Mouse (Mus musculus) intestine, postnatal 0 days (tissue): ENCODE results near the gene Majin. TPM values are rescaled to one million over a fixed set of nuclear protein-coding genes. Genes with fewer than 3 reads are reported as not detected.

ENCODE experiments used
- ATAC-seq: fragments of 200-750 bp; cut with Nextera tagmentation; 2 replicates; pipeline ENCODE4 v1.8.0; 2017; ENCODE audit warnings: mild to moderate bottlenecking, moderate TSS enrichment, moderate library complexity
- H3K27ac ChIP-seq: fragments of 300-500 bp; sonication (generic); 2 replicates; pipeline ENCODE4 v1.5.1; 2014; ENCODE audit warnings: mild to moderate bottlenecking, low read depth, low read length, moderate library complexity
- H3K27me3 ChIP-seq: fragments of 300-500 bp; sonication (generic); replicated peaks from 2 replicates; pipeline ENCODE4 v1.6.1; 2014; ENCODE audit warnings: low read length, mixed read lengths; ENCODE audit not compliant: control insufficient read depth, insufficient read depth
- H3K36me3 ChIP-seq: fragments of 300-500 bp; sonication (generic); 2 replicates; pipeline ENCODE4 v1.6.1; 2014; ENCODE audit warnings: mild to moderate bottlenecking, moderate library complexity; ENCODE audit not compliant: control insufficient read depth, insufficient read depth
- H3K4me1 ChIP-seq: fragments of 300-500 bp; sonication (generic); replicated peaks from 2 replicates; pipeline ENCODE4 v1.6.1; 2014; ENCODE audit warnings: antibody characterized with exemption, low read length, mixed read lengths; ENCODE audit not compliant: control insufficient read depth, insufficient read depth
- H3K4me2 ChIP-seq: fragments of 300-500 bp; sonication (generic); replicated peaks from 2 replicates; pipeline ENCODE4 v1.6.1; 2014; ENCODE audit warnings: low read depth, mild to moderate bottlenecking, moderate library complexity
- H3K4me3 ChIP-seq: fragments of 300-500 bp; sonication (generic); 2 replicates; pipeline ENCODE4 v1.5.1; 2014; ENCODE audit warnings: low read depth, low read length
- H3K9ac ChIP-seq: fragments of 300-500 bp; sonication (generic); 2 replicates; pipeline ENCODE4 v1.6.1; 2014; ENCODE audit warnings: mild to moderate bottlenecking, low read depth, low read length
- H3K9me3 ChIP-seq: fragments of 300-500 bp; sonication (generic); 2 replicates; pipeline ENCODE4 v1.6.1; 2016; ENCODE audit warnings: mixed run types; ENCODE audit not compliant: control insufficient read depth
- CTCF ChIP-seq: sonication (generic); IDR thresholded peaks from 2 replicates; pipeline ENCODE4 v1.5.1; 2016; ENCODE audit warnings: low read depth, mild to moderate bottlenecking, control low read depth, antibody characterized with exemption, moderate library complexity
- WGBS: fragments of 180-500 bp; shearing (Covaris S2); extraction: QIAGEN DNeasy Blood & Tissue Kit; methylation state at CpG from one replicate; pipeline ENCODE4 v1.1.7; 2014; 5-methylcytosine and 5-hydroxymethylcytosine counted together
- polyA plus RNA-seq: library from polyadenylated mRNA; unstranded; fragments of >200 nt; fragmentation: Nextera tagmentation; extraction: Ambion mirVana; gene quantifications from 2 replicates; pipeline ENCODE4 v1.2.1, GENCODE M21; 2015

The Majin gene
- polyA plus RNA-seq, 1 experiment from 2014 or later: not detected

DNA sequence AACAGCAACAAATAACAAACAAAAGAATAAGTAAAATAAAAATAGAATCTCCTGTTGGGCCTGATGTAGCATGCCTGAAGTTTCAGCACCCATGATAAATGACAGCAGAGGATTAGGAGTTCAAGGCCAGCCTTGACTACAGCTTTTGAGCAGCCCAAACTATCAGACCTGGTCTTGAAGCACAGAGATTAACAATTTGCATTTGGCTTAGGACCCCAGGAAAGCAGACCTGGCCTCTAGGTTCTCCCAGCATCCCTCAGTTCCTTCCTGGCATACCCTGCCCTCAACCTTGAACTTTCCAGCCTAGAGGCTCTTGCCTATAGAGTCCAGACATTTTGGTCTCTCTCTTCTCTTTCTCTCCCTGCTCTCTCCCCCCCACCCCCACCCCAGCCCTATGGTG lies 54.6 kb downstream of the Majin start:
- TF ChIP-seq CTCF: no peak
- no peak overlapping the region for H3K4me3 ChIP-seq
- H3K27me3 ChIP-seq: no peaks in the 10 kb centered on the region
- no peak for ATAC-seq
- H3K27ac ChIP-seq: no peak overlapping the region
- no peak overlapping the region for H3K9ac ChIP-seq
- no peaks in the 10 kb centered on the region for H3K9me3 ChIP-seq
- H3K36me3 ChIP-seq: no peaks in the 10 kb centered on the region; the same call in 1 of the 2 replicates
- peaks cover 10% of the 10 kb centered on the region; the same call in 1 of the 2 replicates for H3K4me1 ChIP-seq
- no peak overlapping the region for H3K4me2 ChIP-seq

DNA sequence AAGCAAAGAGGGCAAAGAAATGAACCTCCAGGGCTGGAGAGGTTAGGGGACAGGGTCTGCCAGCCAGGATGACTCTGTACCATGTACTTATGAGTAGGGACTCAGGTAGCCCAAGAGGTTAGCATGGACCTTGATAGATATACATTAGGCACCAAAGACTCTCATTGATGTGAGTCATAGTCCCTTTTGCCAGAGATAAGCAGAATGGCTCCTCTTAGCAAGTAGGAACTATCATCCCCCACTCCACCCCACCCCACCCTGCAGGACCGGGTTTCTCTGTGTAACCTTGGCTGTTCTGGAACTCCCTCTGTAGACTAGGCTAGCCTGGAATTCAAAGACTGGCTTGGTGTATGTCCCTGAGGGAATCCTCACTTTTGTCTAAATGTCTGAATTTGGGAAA lies 55.9 kb downstream of the Majin start:
- Histone ChIP-seq H3K9ac (no peak overlapping the region), H3K27ac (no peak overlapping the region; the same call in 1 of the 2 replicates), H3K4me3 (no peak overlapping the region), H3K9me3 (no peaks in the 10 kb centered on the region), H3K4me2 (no peak overlapping the region), H3K36me3 (peaks cover 9% of the 10 kb centered on the region; the same call in 1 of the 2 replicates), H3K27me3 (no peaks in the 10 kb centered on the region), H3K4me1 (peaks cover 3% of the 10 kb centered on the region; the same call in 1 of the 2 replicates)
- whole genome bisulfite sequencing: 41% methylated on average over 1 of the region's 1 CpGs
- no peak for ATAC-seq
- no peak for TF ChIP-seq CTCF

DNA sequence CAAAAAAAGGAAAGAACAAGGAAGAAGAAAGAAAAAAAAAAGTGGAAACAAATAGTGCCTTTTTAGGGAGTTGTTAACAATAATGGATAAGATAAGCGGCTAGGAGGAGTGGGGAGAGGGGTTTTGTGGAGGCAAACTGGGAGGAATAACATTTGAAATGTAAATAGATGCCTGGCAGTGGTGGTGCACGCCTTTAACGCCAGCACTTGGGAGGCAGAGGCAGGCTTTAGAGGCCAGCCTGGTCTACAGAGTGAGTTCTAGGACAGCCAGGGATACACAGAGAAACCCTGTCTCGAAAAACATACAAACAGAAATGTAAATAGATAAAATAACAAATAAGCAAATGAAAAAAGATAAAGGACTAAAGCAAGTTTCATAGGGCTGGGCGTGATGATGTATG lies 56.5 kb downstream of the Majin start:
- TF ChIP-seq CTCF: no peak
- 21% methylated on average over 5 of the region's 5 CpGs for WGBS
- Histone ChIP-seq H3K4me1 (peaks cover 2% of the 10 kb centered on the region; the same call in 1 of the 2 replicates), H3K27me3 (no peaks in the 10 kb centered on the region), H3K9ac (no peak overlapping the region), H3K9me3 (no peaks in the 10 kb centered on the region), H3K4me2 (peak overlapping the region; percentile 88; the same call in 1 of the 2 replicates), H3K4me3 (no peak overlapping the region), H3K36me3 (peaks cover 15% of the 10 kb centered on the region; the same call in 1 of the 2 replicates), H3K27ac (no peak overlapping the region)
- no peak for ATAC-seq

DNA sequence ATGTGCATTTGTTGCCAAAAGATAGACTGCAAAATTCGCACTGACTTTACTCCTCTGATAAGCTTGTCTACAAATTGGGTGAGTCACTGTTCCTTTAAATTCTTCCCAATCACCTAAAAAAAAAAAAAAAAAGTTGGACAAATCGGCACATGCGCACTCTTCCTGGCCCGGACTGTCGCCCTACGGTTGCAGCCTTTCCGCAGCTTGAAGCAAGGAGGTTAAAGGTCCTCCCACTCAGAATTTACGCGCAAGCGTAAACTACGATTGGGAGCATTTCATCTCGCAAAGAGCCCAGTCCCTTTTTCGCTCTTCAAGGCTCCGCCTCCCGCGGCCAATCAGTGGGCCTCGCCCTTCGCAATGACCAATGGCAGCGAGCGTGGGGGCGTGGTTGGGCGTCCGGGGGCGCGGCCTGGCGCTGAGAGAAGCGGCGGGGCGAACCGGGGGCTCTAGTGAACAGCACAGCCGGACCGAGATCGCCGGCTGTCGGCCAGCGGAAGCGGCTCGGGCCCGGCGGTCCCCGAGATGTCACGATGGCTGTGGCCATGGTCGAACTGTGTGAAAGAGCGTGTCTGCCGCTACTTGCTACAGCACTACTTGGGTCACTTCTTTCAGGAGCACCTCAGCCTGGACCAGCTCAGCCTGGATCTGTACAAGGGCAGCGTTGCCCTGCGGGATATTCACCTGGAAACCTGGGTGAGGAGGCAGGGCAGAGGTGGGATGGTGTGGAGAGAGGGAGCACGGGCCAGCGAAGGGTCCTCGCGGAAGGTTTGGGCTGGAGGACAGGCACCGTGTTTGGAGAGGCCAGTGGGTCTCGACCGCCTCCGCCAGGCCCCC lies 57.3 kb downstream of the Majin start, which contains the start of gene Atg2a:
Gene Atg2a (plus strand): TSS at position 395 of the 834 bp plus-strand sequence.
- Histone ChIP-seq H3K4me3 (peak within 1 kb of the TSS; percentile 90), H3K4me1 (peaks cover 2% of the 10 kb centered on the region; the same call in 1 of the 2 replicates), H3K9me3 (no peaks in the 10 kb centered on the region), H3K36me3 (peaks cover 22% of the 10 kb centered on the region), H3K27me3 (no peaks in the 10 kb centered on the region), H3K9ac (peak within 1 kb of the TSS; percentile 77), H3K27ac (peak within 1 kb of the TSS; percentile 77), H3K4me2 (peak within 1 kb of the TSS; percentile 88)
- WGBS: under 1% methylated on average over 55 of the region's 55 CpGs
- peak; percentile 95 for ATAC-seq
- TF ChIP-seq CTCF: peak; percentile 48

DNA sequence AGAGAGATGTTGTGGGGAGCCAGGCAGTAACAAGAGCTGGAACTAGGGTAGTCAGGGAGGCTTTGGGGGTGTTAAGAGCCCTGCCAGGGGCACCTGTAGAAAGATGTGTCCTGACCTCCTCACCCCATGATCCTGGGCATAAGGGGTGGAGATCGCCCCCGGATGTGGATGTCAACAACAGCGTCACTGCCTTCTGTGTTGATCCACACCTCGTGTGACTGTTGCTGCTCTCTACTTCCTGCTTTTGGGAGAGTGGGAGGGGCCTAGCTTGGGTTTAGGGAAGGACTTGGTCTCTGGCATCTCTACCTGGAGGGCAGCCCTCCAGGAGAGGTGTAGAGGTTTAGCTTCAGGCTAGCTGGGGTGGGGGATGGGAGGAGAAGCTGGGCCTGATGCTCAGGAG lies 58.1 kb downstream of the Majin start:
- H3K9me3 ChIP-seq: no peaks in the 10 kb centered on the region
- peak; percentile 17 for ATAC-seq
- H3K27me3 ChIP-seq: no peaks in the 10 kb centered on the region
- peak overlapping the region; percentile 77 for H3K27ac ChIP-seq
- peak overlapping the region; percentile 77 for H3K9ac ChIP-seq
- TF ChIP-seq CTCF: no peak
- H3K36me3 ChIP-seq: peaks cover 30% of the 10 kb centered on the region
- 0 out of 2 replicates have a peak, but pooled peaks cover 2% of the 10 kb centered on the region for H3K4me1 ChIP-seq
- H3K4me3 ChIP-seq: peak overlapping the region; percentile 90
- H3K4me2 ChIP-seq: peak overlapping the region; percentile 88
- WGBS: 0% methylated on average over 4 of the region's 4 CpGs

DNA sequence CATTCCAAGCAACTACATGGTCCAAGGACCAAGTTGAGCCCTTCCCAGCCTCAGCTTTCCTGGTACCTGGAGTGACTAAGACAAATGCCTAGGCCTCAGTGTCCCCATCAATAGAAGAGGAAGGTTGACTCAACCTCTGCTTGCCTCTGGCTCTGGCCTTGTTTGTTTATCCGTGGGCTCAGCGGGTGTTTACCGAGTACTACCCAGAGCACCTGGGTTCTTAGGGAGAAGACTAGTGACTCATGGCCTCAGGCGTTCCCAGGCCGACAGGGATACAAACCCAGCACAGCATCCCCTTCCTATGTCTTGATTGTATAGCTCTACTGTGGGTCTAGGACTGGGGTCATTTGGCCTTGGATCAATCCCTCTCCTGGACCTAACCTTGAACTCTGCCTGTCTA lies 59.0 kb downstream of the Majin start:
- Histone ChIP-seq H3K9me3 (no peaks in the 10 kb centered on the region), H3K4me3 (no peak overlapping the region)
- no peak for ATAC-seq

More for the DNA sequence above, 59.0 kb downstream of the Majin start:
- TF ChIP-seq CTCF: no peak
- Histone ChIP-seq H3K27me3 (no peaks in the 10 kb centered on the region), H3K36me3 (peaks cover 40% of the 10 kb centered on the region), H3K4me1 (0 out of 2 replicates have a peak, but pooled peaks cover 2% of the 10 kb centered on the region), H3K9ac (no peak overlapping the region), H3K27ac (no peak overlapping the region), H3K4me2 (peak overlapping the region; percentile 88; the same call in 1 of the 2 replicates)
- 61% methylated on average over 5 of the region's 5 CpGs for WGBS
